Mouse (Mus musculus): ENCODE data around the gene Cacna2d3. TPM values are rescaled to one million over a fixed set of nuclear protein-coding genes. Genes with fewer than 3 reads are reported as not detected.

Gene Cacna2d3
- total RNA-seq, 2 experiments from 2014 or later = 0.41 to 0.52 TPM

- DNase-seq = peak; percentile 17 to 25
- intact Hi-C loops (cut with DNase I) = no loop called here
Observed at GRCm38 (mm10) chr14:29403849-29404808, 317.5 kb downstream of the Cacna2d3 start.

DNA sequence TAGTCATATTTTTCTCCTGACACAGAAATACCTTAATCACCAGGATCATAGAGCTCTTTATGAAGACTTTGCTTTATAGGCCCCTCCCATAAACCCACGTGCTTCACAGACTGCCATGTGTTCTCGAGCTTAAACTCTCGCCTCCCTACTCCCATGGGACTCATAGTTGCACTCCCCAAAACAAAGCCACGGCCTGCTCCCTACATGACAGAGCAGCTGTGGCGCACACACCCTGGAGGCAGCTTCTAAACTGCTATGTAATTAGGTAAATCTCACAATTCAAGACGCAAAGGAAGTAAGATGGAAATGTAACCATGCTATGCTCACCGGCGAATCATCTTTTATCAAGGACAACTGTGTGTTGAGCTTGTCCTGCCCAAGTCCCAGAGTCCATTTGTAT is 319.2 kb downstream of the Cacna2d3 start:
- no peak for DNase-seq
- intact Hi-C loops (cut with DNase I) = no loop called here

DNA sequence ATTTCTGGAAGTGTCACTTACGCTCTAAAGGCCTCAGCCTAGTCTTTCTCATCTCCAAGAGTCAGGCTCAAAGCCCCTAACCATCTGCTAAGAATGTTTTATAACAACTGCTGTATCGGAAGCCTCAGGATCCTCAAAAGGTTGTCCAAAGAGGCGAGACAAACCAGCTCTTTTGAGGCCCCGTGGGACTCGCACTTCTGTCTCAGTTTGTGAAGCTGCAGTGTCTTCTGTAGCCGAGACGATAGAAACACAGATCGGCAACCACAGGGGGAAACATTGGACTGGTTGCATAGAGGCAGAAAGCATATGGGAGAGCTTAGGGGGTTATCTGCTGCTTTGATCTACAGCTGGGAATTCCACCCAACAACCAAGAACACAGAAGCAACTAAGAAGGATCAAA is 327.9 kb downstream of the Cacna2d3 start:
- no peak for DNase-seq
- intact Hi-C loops (cut with DNase I) = no loop called here

DNA sequence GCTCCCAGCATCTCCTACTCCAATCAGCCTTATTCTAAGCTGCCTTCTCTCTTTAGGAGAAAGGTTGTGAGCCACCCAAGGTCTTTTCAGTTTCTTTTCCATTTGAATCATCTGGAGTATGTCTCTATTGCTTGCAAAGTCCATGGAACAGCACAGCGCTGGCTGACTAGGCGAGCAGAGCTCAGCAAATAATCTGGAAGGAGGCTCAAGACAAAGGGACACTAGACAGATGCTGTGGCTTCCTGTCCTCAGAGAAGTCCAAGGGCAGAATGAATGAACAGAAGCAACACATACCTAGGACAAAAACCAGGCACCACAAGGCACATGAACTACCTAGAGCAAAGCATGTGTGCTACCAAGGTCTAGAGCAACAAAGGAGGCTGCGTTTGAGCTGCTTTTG is 328.8 kb downstream of the Cacna2d3 start:
- intact Hi-C loops (cut with DNase I) = no loop called here
- no peak for DNase-seq

- DNase-seq = no peak
- intact Hi-C loops (cut with DNase I) = no loop called here
Observed at GRCm38 (mm10) chr14:29391489-29391888, 330.2 kb downstream of the Cacna2d3 start.

GRCm38 (mm10) chr14:29387761-29388160 is 333.9 kb downstream of the Cacna2d3 start:
- DNase-seq = peak in 1 of 2 experiments; percentile 8
- intact Hi-C loops (cut with DNase I) = no loop called here

- no peak for DNase-seq
- intact Hi-C loops (cut with DNase I) = no loop called here
Observed at GRCm38 (mm10) chr14:29385500-29385899, 336.2 kb downstream of the Cacna2d3 start.

DNA sequence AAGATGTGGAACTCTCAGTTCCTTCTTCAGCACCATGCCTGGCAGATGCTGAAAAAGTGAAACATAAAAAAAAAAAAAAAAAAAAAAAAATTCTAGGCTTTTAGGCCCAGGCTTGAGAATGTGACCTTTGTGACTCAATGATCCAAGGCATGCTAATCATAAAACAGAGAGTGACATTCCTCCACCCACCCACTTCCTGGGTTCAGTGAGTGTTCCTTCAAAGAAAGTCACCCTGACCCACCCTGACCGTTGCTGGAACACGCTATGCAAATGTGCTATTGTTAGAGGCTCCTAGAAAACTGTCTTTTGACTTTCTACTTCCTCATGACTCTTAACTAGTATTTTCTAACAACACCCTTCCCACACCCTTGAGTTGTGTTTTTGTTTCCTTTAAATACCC is 338.9 kb downstream of the Cacna2d3 start:
- intact Hi-C loops (cut with DNase I) = no loop called here

GRCm38 (mm10) chr14:29366911-29367310 is 354.8 kb downstream of the Cacna2d3 start:
- intact Hi-C loops (cut with DNase I) = no loop called here
- peak in 1 of 2 experiments; percentile 3 for DNase-seq

More for the DNA sequence above, 338.9 kb downstream of the Cacna2d3 start:
- no peak for DNase-seq

DNA sequence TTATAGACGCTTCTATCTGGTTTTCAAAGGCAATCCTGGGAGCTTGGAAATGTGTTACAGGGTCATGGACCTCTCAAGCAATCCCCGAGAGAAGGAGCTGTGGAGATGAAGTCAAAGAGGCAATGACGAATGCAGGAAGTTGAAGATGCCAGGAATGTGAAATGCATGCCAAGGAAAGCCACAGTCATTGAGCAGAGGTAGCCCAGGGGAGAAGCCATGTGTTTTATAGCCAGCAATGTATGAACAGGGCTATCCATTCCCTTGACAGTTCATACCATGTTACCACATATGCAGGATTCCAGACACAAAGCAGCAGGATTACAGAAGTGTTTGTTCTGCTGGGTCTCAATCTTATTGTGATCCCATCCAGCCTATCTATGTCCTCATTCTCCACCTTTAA is 359.2 kb downstream of the Cacna2d3 start:
- peak; percentile 3 to 22 for DNase-seq
- intact Hi-C loops (cut with DNase I) = no loop called here

DNA sequence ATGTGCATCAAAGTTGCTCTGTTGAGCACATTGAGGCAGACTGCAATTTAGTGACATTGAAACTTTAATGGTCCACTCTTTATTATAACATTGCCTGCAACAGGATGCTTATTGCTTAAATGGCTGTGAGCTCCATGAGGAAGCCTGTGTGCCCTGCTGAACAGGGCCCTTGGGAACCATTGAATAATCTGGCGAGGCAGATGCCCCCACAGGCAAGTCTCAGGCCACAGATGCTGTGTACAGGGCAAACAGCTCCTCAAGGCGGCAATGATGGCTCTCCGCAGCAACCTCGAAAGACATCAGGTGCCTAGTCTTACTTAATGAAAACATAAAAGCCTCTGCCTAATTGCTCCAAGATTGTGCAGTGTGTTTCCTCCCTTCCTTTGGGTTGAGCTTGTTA is 371.0 kb downstream of the Cacna2d3 start:
- no peak for DNase-seq
- intact Hi-C loops (cut with DNase I) = no loop called here

GRCm38 (mm10) chr14:29341581-29341980 is 380.1 kb downstream of the Cacna2d3 start:
- DNase-seq = no peak
- intact Hi-C loops (cut with DNase I) = no loop called here

DNA sequence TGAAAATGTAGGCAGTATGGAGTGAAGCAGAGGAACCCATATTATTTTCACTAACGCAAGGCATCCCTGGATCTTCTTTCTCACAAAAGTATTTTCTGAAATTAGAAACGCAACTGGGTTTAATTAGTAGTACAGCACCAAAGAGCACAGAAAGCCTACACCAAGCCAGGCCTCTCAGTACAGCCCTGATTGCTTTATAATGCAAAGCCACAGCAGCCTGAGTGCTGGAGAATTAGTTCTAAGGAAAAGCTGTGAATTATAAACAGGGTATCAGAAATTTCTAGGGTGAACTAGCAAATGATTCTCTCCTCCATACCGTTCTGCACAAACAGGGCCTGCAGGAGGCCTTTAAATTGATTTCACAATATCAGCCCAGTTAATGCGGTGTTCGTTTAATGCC is 380.9 kb downstream of the Cacna2d3 start:
- DNase-seq = no peak
- intact Hi-C loops (cut with DNase I) = no loop called here

DNA sequence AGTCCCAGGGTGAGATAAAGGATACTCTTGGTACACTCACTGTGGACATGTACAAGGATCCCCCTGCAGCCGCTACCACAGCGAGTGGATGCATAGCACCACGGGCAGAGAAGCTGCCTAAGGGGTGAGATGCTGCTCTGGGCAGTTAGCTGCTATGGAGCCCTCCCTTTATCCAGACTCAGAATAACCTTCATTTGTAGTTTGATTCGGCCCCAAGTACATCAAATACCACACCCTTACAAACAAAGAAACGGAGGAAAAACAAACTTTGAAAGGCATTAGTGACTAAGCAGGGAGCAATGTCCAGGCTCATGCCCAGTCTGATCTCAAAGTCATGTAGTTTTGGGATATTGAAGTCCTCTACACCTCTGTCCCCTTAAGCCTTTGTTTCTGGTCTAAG is 386.8 kb downstream of the Cacna2d3 start:
- DNase-seq = no peak
- intact Hi-C loops (cut with DNase I) = no loop called here

DNA sequence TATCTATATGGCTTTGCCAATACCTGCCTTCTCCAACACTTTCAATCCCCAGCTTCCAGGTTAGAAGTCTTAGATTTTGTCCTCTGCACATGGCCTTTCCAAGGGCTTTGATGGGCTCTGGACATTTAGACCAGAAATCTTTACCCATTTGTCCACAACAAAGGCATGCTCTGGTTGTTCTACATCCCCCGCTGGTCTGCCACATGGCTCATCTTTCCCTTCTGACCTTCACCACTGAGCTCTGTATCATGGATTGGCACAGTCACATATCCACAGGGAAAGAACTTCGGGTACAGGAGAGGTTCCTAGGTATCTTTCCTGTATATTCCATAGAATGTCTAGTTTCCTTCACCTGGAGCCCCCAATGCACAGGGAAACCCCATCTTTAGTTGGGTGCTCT is 387.4 kb downstream of the Cacna2d3 start:
- DNase-seq = no peak
- intact Hi-C loops (cut with DNase I) = no loop called here

- DNase-seq = no peak
- intact Hi-C loops (cut with DNase I) = no loop called here
Observed at GRCm38 (mm10) chr14:29324430-29324782, 397.3 kb downstream of the Cacna2d3 start.

GRCm38 (mm10) chr14:29323718-29324429 is 397.8 kb downstream of the Cacna2d3 start:
- intact Hi-C loops (cut with DNase I) = no loop called here
- DNase-seq = no peak

DNA sequence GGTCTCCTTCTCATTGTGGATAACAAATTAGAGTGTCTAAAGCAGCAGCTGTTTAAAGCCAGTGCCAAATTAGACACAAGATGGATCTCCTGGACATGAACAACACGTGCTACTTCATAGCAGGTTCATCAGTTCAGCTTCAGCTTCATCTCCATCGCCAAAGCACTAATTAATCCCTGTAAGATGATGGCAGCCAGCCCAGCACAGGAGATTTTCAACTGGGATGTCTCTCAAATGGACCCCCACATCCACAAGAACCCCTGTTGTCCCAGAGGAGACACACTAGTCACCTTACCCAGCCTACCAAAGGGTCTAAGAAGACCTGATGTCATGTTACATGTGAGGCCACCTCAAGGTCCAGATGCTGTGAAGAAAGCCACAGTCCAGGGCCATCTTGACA is 408.2 kb downstream of the Cacna2d3 start:
- DNase-seq = no peak
- intact Hi-C loops (cut with DNase I) = no loop called here

GRCm38 (mm10) chr14:29305623-29306022 is 416.0 kb downstream of the Cacna2d3 start:
- intact Hi-C loops (cut with DNase I) = no loop called here
- peak in 1 of 2 experiments; percentile 1 for DNase-seq

DNA sequence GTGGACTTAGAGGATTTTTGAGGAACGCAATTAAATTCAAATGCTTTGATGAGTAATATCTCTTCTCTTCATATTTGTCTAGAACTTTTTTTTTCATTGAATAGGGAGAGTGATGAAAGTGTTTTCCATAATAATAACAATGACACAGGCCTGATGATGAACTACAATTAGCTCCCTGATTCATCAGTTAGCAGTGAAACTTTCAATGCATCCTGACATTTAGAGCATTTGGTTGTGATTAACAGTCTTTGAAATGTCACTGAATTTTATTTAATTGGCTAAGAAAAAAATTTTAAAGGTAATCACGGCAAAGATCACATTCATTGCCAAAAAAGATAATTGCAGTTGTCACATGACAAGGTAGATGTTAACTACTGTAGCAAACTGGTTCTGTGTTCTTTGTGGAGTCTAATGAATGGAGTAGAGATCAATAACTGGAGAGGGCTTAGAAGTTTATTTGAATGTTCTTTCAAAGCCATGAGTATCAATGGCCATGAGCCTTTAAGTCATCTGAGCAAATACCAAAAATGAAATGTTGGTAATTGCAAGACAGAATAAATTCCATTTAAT is 425.4 kb downstream of the Cacna2d3 start:
- intact Hi-C loops (cut with DNase I) = no loop called here
- DNase-seq = no peak

- no peak for DNase-seq
- intact Hi-C loops (cut with DNase I) = no loop called here
Observed at GRCm38 (mm10) chr14:29278901-29279300, 442.8 kb downstream of the Cacna2d3 start.

DNA sequence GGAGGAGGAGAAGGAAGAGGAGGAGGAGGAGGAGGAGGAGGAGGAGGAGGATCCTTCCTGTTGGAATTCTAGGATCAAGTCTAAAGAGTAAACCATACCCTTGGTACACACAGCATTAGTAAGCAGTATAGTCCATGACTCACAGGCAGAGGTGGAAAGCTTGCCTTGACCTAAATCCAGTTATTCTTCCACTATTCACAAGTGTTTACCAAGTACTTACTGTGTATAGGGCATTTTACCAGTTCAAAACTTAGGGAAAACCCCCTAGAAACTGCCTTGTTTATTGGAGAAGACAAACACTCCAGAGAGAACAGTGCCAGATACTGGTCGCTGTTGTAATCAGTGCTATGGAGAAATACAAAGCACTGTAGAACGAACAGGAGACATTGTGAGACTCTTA is 443.3 kb downstream of the Cacna2d3 start:
- DNase-seq = no peak
- intact Hi-C loops (cut with DNase I) = no loop called here
